Mouse (Mus musculus): ENCODE data around the gene Srrm1.
A peak's percentile ranks its signal among the peaks of the same experiment; 100 is the strongest.

DNA sequence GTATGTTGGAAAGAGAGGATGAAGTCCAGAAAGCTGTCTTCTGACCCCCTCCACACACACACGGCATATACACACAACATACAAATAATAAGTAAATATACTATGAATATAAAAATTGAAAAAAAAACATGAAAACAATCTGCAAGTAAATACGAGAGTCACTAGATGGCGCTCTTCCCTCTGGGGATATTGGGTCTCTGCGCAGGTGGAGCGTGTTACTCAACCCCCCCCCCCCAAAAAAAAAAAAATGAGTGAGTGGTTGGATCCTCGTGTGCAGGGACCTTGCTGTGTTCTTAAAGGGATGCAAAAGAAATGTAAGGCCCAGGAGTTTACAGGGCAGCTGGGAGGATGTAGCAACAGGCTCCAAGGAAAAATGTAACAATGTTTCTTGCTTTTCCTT is 5.6 kb upstream of the Srrm1 start:
- TF ChIP-seq POLR2A (IDR thresholded peaks at IDR 0.05; ENCODE audit: low read depth, low read length) (no peak), CTCF (IDR thresholded peaks at IDR 0.05; ENCODE audit: borderline replicate concordance, insufficient read depth, low read length) (peak; percentile 42; the same call in 1 of the 2 replicates)
